Mouse (Mus musculus): ENCODE results near the gene Olfr362.
"Not testable (repeated sequence)": the region's sequence is repeated elsewhere in the genome, so short reads cannot be mapped to it uniquely, and the experiment has no call there.

Gene Olfr362

DNA sequence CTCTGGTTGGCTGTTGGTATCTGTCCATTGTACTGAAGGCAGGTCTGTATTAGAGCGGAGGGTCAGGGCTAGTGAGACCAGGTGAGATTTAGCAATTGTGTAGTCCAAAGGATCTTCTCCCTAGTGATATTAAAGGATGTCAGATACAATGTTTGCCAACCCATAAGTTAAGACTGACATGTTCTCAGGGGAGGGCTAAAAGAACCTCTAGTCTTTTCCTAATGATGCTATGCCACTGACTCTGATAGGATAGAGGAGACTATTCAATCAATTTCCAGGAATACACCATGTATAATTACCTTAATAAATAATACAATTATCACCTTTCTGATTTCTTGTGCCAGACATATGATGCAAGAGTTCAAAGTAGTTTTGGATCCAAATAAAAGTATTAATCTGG is at the start of gene Olfr362:
TSS of gene Olfr362 (minus strand) at position 101 of the 400 bp plus-strand sequence.
- DNase-seq = no peak

- DNase-seq = no peak
These were observed 21.3 kb upstream of the Olfr362 start, which contains the start of gene Olfr364-ps1 for GRCm38 (mm10) chr2:37139022-37139421. Gene Olfr364-ps1, plus strand, starts transcription at chr2:37139322.

DNA sequence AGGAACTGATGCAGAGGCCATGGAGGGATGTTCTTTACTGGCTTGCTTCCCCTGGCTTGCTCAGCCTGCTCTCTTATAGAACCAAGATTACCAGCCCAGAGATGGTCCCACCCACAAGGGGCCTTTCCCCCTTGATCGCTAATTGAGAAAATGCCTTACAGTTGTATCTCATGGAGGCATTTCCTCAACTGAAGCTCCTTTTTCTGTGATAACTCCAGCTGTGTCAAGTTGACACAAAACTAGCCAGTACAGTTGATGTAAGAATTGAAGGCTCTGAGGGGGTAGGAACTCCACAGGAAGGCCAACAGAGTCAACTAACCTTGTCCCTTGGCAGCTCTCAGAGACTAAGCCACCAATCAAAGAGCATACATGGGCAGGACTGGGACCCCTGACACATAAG is 28.5 kb downstream of the Olfr362 start, which contains the start of gene Olfr361:
TSS of gene Olfr361 (minus strand) at position 101 of the 400 bp plus-strand sequence.
- not testable (repeated sequence) for DNase-seq

- DNase-seq = no peak
These were observed 52.3 kb downstream of the Olfr362 start, which contains the start of gene Olfr360 for GRCm38 (mm10) chr2:37065446-37065845. Gene Olfr360, plus strand, starts transcription at chr2:37065746.
